Mouse (Mus musculus) MEL-GATA-1-ER (cell line): ENCODE results near the gene Plpp3.

ENCODE experiments used
- DNase-seq: peaks from one replicate; pipeline ENCODE4 v3.0.0-alpha.2; 2012; ENCODE audit warnings: low read depth; ENCODE audit errors: extremely low read depth

The Plpp3 gene

GRCm38 (mm10) chr4:105188801-105189200, 31.7 kb downstream of the Plpp3 start:
- no peak for DNase-seq

GRCm38 (mm10) chr4:105190826-105191225, 33.7 kb downstream of the Plpp3 start:
- no peak for DNase-seq

GRCm38 (mm10) chr4:105191550-105191949, 34.4 kb downstream of the Plpp3 start:
- no peak for DNase-seq

GRCm38 (mm10) chr4:105192665-105193064, 35.5 kb downstream of the Plpp3 start:
- no peak for DNase-seq

- no peak for DNase-seq
Observed at GRCm38 (mm10) chr4:105195256-105195655, 38.1 kb downstream of the Plpp3 start.

- DNase-seq = no peak
Observed at GRCm38 (mm10) chr4:105196099-105196498, 39.0 kb downstream of the Plpp3 start.

GRCm38 (mm10) chr4:105196993-105197765, 40.0 kb downstream of the Plpp3 start:
- DNase-seq = no peak

- no peak for DNase-seq
Observed at GRCm38 (mm10) chr4:105198696-105199095, 41.5 kb downstream of the Plpp3 start.

GRCm38 (mm10) chr4:105199345-105199744, 42.2 kb downstream of the Plpp3 start:
- no peak for DNase-seq

- DNase-seq = no peak
Observed at GRCm38 (mm10) chr4:105200624-105201524, 43.7 kb downstream of the Plpp3 start.

GRCm38 (mm10) chr4:105202439-105202838, 45.3 kb downstream of the Plpp3 start:
- no peak for DNase-seq

GRCm38 (mm10) chr4:105203303-105203761, 46.2 kb downstream of the Plpp3 start:
- no peak for DNase-seq

- no peak for DNase-seq
Observed at GRCm38 (mm10) chr4:105204071-105204470, 46.9 kb downstream of the Plpp3 start.

- no peak for DNase-seq
Observed at GRCm38 (mm10) chr4:105205045-105205851, 48.1 kb downstream of the Plpp3 start.

- no peak for DNase-seq
Observed at GRCm38 (mm10) chr4:105206102-105206501, 49.0 kb downstream of the Plpp3 start.

- DNase-seq = no peak
Observed at GRCm38 (mm10) chr4:105206995-105207394, 49.8 kb downstream of the Plpp3 start.

GRCm38 (mm10) chr4:105207641-105208040, 50.5 kb downstream of the Plpp3 start:
- no peak for DNase-seq

GRCm38 (mm10) chr4:105208977-105209376, 51.8 kb downstream of the Plpp3 start:
- DNase-seq = no peak

- no peak for DNase-seq
Observed at GRCm38 (mm10) chr4:105213314-105213713, 56.2 kb downstream of the Plpp3 start.

GRCm38 (mm10) chr4:105214438-105214837, 57.3 kb downstream of the Plpp3 start:
- DNase-seq = no peak

GRCm38 (mm10) chr4:105215726-105216410, 58.7 kb downstream of the Plpp3 start:
- DNase-seq = no peak
